Mouse (Mus musculus) brain, adult 2 months (tissue): ENCODE results near the gene Hba-a1.
"Not testable (repeated sequence)": the region's sequence is repeated elsewhere in the genome, so short reads cannot be mapped to it uniquely, and the experiment has no call there.

ENCODE experiments used
- DNase-seq: peaks from one replicate; pipeline ENCODE4 v3.0.0; 2011; ENCODE audit warnings: low read depth, low spot score

Gene Hba-a1

GRCm38 (mm10) chr11:32296203-32296602 lies 12.9 kb downstream of the Hba-a1 start, which contains the start of gene Hba-a2:
Hba-a2 (plus strand) TSS chr11:32296489.
- not testable (repeated sequence) for DNase-seq

- DNase-seq: not testable (repeated sequence)
Measured at GRCm38 (mm10) chr11:32297417-32297816, 14.1 kb downstream of the Hba-a1 start.

- DNase-seq: no peak
Measured at GRCm38 (mm10) chr11:32297866-32298531, 14.7 kb downstream of the Hba-a1 start.

GRCm38 (mm10) chr11:32298532-32298918 lies 15.2 kb downstream of the Hba-a1 start:
- DNase-seq: no peak

- peak; percentile 53 for DNase-seq
Measured at GRCm38 (mm10) chr11:32299865-32300264, 16.6 kb downstream of the Hba-a1 start, which contains the start of gene Hbq1a. Hbq1a (plus strand) TSS chr11:32300069.

GRCm38 (mm10) chr11:32300279-32301267 lies 17.3 kb downstream of the Hba-a1 start:
- DNase-seq: peak; percentile 32

GRCm38 (mm10) chr11:32301506-32301905 lies 18.2 kb downstream of the Hba-a1 start:
- DNase-seq: no peak

- DNase-seq: peak; percentile 94
Measured at GRCm38 (mm10) chr11:32302824-32303419, 19.6 kb downstream of the Hba-a1 start.

GRCm38 (mm10) chr11:32303455-32303854 lies 20.1 kb downstream of the Hba-a1 start:
- DNase-seq: no peak

GRCm38 (mm10) chr11:32307006-32307405 lies 23.7 kb downstream of the Hba-a1 start:
- no peak for DNase-seq

- no peak for DNase-seq
Measured at GRCm38 (mm10) chr11:32309446-32309845, 26.1 kb downstream of the Hba-a1 start.

- no peak for DNase-seq
Measured at GRCm38 (mm10) chr11:32309928-32310327, 26.6 kb downstream of the Hba-a1 start.

GRCm38 (mm10) chr11:32316009-32316408 lies 32.7 kb downstream of the Hba-a1 start:
- DNase-seq: no peak

- no peak for DNase-seq
Measured at GRCm38 (mm10) chr11:32320507-32321195, 37.3 kb downstream of the Hba-a1 start.

- DNase-seq: peak; percentile 78
Measured at GRCm38 (mm10) chr11:32321196-32321565, 37.9 kb downstream of the Hba-a1 start.

GRCm38 (mm10) chr11:32324609-32325008 lies 41.3 kb downstream of the Hba-a1 start:
- DNase-seq: peak; percentile 86

GRCm38 (mm10) chr11:32331075-32331474 lies 47.8 kb downstream of the Hba-a1 start:
- DNase-seq: no peak

GRCm38 (mm10) chr11:32331861-32332260 lies 48.5 kb downstream of the Hba-a1 start:
- no peak for DNase-seq

GRCm38 (mm10) chr11:32333235-32333634 lies 49.9 kb downstream of the Hba-a1 start:
- peak; percentile 48 for DNase-seq
